Mouse (Mus musculus) testis, adult 2 months (tissue): ENCODE data around the gene Rrnad1. TPM values are rescaled to one million over a fixed set of nuclear protein-coding genes. Genes with fewer than 3 reads are reported as not detected.
"Not testable (repeated sequence)": the region's sequence is repeated elsewhere in the genome, so short reads cannot be mapped to it uniquely, and the experiment has no call there.

Source experiments
- H3K27ac ChIP-seq: fragments of 200-500 bp; 2 replicates; pipeline ENCODE4 v1.5.1; 2012; ENCODE audit warnings: low read depth, low read length; ENCODE audit not compliant: control insufficient read depth, insufficient read depth
- H3K27me3 ChIP-seq: fragments of 200-500 bp; 2 replicates; pipeline ENCODE4 v1.6.1; 2012; ENCODE audit warnings: mild to moderate bottlenecking, low read length, moderate library complexity; ENCODE audit not compliant: control insufficient read depth, insufficient read depth
- H3K36me3 ChIP-seq: fragments of 200-500 bp; 2 replicates; pipeline ENCODE4 v1.6.1; 2012; ENCODE audit warnings: mild to moderate bottlenecking, low read length; ENCODE audit not compliant: control insufficient read depth, insufficient read depth
- H3K4me1 ChIP-seq: fragments of 200-500 bp; 2 replicates; pipeline ENCODE4 v1.6.1; 2012; ENCODE audit warnings: low read length; ENCODE audit not compliant: control insufficient read depth, insufficient read depth
- H3K4me3 ChIP-seq: fragments of 200-500 bp; 2 replicates; pipeline ENCODE4 v1.5.1; 2012; ENCODE audit warnings: low read depth, mild to moderate bottlenecking, low read length, moderate library complexity, mixed read lengths; ENCODE audit not compliant: control insufficient read depth
- CTCF ChIP-seq: fragments of 200-500 bp; IDR thresholded peaks from 2 replicates; pipeline ENCODE4 v1.5.1; 2012; ENCODE audit warnings: low read depth, mild to moderate bottlenecking, inconsistent platforms, low read length, moderate library complexity; ENCODE audit not compliant: control insufficient read depth, insufficient read depth, insufficient replicate concordance
- POLR2A ChIP-seq: fragments of 200-500 bp; IDR thresholded peaks from 2 replicates; pipeline ENCODE4 v1.6.1; 2012; ENCODE audit warnings: low read depth, mild to moderate bottlenecking, inconsistent platforms, low read length, moderate library complexity; ENCODE audit not compliant: control insufficient read depth
- polyA plus RNA-seq: library from polyadenylated mRNA; depleted of rRNA; stranded (reverse); fragments of >200 nt; gene quantifications from 2 replicates; pipeline ENCODE4 v1.2.3, GENCODE M21; 2012

Rrnad1 gene
- polyA plus RNA-seq, 1 experiment = 22.2 TPM

DNA sequence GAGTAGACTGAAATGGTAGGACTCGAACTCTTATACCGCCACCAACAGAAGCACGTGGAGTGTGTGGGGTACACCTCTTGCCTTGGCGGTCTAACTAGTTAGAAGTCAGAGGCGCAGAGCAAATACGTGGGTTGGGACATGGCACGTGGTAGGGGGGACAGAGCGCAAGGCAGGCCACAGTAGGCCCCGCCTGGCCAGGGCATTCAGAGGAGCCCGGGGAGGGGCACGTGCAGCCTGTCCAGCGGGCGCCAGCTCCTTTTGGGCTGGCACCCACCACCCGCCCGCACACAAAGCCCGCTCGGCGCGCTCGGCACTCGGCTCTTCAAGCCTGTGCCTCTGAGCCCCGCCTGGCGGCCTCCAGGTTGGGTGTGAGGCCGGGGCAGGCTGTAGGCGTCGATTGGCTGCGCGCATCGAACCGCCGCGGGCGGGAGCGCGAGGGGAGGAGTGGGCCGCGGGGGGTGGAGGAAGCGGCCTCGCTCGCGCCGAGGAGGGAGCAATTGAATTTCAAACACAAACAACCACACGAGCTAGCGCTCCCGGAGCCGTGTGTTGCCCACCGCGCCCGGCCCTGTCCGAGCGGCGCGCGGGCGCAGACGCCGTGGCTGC, 24.5 kb downstream of the Rrnad1 start, which contains the start of gene Hdgf:
Gene Hdgf (plus strand): TSS at position 442 of the 606 bp plus-strand sequence.
- no peaks in the 10 kb centered on the region for H3K36me3 ChIP-seq
- H3K27ac ChIP-seq = peak within 1 kb of the TSS; percentile 92
- TF ChIP-seq CTCF (no peak), POLR2A (peak; percentile 43)
- peak within 1 kb of the TSS; percentile 86 for H3K4me3 ChIP-seq
- peaks cover 19% of the 10 kb centered on the region for H3K4me1 ChIP-seq
- H3K27me3 ChIP-seq = no peaks in the 10 kb centered on the region

DNA sequence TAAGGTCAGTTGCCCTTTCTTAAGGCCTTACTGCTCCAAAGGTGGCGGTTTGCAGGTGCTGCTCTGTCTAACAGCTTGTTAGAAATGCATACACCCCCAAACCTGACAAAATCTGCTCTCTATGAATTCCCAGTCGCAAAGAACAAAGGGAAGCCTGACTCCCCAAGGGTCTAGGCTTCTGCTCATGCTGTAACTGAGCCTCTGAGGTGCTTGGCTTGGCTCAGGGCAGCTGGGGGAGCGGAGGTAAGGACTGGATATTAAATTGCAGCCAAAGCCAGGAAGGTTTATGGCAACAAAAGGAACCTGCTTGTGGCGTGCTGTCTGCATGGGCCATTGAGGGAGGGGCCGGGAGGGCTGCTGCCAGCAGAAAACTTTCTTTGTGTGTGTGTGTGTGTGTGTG, 26.7 kb downstream of the Rrnad1 start:
- TF ChIP-seq POLR2A (no peak), CTCF (no peak)
- Histone ChIP-seq H3K27ac (no peak overlapping the region), H3K27me3 (no peaks in the 10 kb centered on the region), H3K4me3 (no peak overlapping the region), H3K4me1 (peaks cover 10% of the 10 kb centered on the region), H3K36me3 (no peaks in the 10 kb centered on the region)

DNA sequence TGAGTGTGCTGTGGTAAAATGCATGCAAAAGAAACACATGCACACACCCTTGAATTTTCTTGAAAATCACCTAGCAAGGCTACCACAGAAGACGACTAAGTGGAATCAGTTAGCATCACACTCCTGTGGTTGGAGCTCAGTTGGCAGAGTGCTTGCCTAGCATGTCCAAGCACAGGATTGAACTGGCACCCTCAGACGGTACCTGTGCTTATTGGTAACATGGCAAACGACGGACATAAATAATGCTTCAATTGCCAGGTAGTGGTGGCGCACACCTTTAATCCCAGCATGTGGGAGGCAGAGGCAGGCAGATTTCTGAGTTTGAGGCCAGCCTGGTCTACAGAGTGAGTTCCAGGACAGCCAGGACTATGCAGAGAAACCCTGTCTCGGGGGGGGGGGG, 28.6 kb downstream of the Rrnad1 start:
- H3K27me3 ChIP-seq, H3K4me1 ChIP-seq, H3K4me3 ChIP-seq, H3K36me3 ChIP-seq, H3K27ac ChIP-seq: not testable (repeated sequence)

DNA sequence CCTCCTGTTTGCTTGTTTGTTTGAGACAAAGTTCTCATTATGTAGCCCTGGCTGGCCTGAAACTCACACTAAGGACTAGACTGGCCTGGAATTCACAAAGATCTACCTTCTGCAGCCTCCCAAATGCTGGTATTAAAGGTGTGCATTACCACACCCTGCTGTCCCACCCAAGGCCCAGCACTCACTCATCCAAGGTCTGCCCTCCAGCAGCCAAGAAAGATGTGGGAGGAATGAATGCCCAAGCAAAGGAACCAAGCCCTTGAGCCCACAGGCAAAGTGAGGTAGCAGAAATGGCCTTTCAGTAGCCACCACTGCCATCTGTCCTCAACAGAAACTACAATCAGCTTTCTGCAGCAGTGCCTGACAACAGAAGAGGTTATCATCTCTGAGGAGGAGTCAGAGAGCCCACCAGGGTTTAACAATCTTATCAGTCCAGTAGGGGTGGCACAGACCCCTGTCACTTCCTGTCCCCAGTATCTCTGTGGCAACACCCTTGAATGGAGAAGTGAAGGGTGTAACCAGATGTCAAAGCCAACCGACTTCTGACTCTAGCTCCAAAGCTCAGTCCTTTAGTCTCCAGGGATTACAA, 29.4 kb downstream of the Rrnad1 start:
- Histone ChIP-seq H3K4me3 (no peak overlapping the region), H3K36me3 (no peaks in the 10 kb centered on the region), H3K27me3 (no peaks in the 10 kb centered on the region), H3K27ac (no peak overlapping the region), H3K4me1 (peaks cover 2% of the 10 kb centered on the region; the same call in 1 of the 2 replicates)
- no peak for TF ChIP-seq CTCF
- TF ChIP-seq POLR2A = no peak

DNA sequence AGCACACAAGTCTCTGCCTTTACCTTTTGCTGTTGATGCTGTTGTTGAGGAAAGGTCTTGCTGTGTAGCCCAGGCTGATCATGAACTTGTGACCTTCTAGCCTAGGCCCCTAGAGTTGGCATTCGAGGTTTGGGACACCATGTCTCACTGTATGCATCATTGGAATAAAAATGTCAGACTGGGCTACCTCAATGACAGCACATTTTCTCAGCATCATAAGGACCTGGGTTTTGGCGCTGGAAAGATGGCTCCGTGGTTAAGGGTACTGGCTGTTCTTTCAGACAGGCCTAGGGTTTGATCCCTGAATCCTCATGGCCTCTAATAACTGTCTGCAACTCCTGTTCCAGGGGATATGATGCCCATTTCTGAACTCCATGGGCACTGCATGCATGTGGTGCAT, 30.7 kb downstream of the Rrnad1 start:
- Histone ChIP-seq H3K4me1 (no peaks in the 10 kb centered on the region), H3K4me3 (no peak overlapping the region), H3K36me3 (no peaks in the 10 kb centered on the region), H3K27me3 (no peaks in the 10 kb centered on the region), H3K27ac (no peak overlapping the region)
- no peak for TF ChIP-seq CTCF
- TF ChIP-seq POLR2A = no peak

DNA sequence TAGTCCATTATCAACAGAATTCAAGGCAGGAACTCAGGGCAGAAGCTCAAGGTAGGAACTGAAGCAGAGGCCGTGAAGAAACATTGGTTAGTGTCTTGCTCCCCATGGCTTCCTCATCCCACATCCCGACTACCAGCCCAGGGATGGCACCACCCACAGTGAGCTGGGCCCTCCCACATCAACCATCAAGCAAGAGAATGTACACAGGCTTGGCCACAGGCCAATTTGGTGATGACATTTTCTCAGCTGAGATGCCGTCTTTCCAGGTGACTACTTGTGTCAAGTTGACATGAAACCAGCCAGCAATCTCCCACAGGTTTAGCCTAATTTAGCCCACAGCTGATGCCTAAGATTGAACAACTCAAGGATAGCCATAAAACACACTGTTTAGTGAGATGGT, 31.3 kb downstream of the Rrnad1 start:
- Histone ChIP-seq H3K27ac (no peak overlapping the region), H3K27me3 (no peaks in the 10 kb centered on the region), H3K36me3 (no peaks in the 10 kb centered on the region), H3K4me3 (no peak overlapping the region), H3K4me1 (no peaks in the 10 kb centered on the region)
- no peak for TF ChIP-seq CTCF
- TF ChIP-seq POLR2A = no peak

DNA sequence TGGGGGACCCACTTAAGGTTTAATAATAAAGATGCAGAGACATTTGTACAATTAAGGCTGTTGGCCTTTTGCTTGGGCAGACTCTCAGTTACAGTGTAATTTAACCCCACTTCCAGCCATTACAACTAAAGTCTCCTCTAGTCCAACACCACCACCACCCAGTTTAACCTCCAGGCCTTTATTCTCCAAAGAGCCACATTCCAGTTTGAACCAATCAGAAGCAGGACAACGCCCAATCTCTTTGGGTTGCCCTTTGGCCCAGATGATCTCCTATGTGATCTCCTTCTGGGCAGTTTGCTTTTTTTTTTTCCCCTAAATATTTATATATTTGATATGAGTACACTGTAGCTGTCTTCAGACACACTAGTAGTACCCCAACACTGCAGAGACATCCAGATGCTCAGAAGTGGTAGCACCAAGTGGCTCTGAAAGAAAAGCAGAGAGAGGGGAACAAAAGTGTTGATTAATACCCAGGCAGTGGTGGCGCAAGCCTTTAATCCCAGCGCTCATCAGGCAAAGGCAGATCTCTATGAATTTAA, 37.1 kb downstream of the Rrnad1 start:
- no peaks in the 10 kb centered on the region for H3K4me1 ChIP-seq
- no peaks in the 10 kb centered on the region for H3K36me3 ChIP-seq
- no peak overlapping the region for H3K4me3 ChIP-seq
- H3K27ac ChIP-seq = no peak overlapping the region
- no peak for TF ChIP-seq CTCF
- TF ChIP-seq POLR2A = no peak
- no peaks in the 10 kb centered on the region for H3K27me3 ChIP-seq
